Mouse (Mus musculus) heart, embryonic 15.5 days (tissue): ENCODE results near the gene Pkn3. TPM values are rescaled to one million over a fixed set of nuclear protein-coding genes. Genes with fewer than 3 reads are reported as not detected.

Experiments used
- ATAC-seq: fragments of 200-750 bp; cut with Nextera tagmentation; replicated peaks from 2 replicates; pipeline ENCODE4 v1.8.0; 2017; ENCODE audit warnings: low read depth, moderate TSS enrichment; ENCODE audit not compliant: insufficient number of reproducible peaks, insufficient read depth, low FRiP score
- H3K27ac ChIP-seq: fragments of 300-500 bp; sonication (generic); 2 replicates; pipeline ENCODE4 v1.5.1; 2015; ENCODE audit warnings: mild to moderate bottlenecking, inconsistent platforms
- H3K27me3 ChIP-seq: fragments of 300-500 bp; sonication (generic); 2 replicates; pipeline ENCODE4 v1.6.1; 2015; ENCODE audit warnings: inconsistent platforms
- H3K36me3 ChIP-seq: fragments of 300-500 bp; sonication (generic); 2 replicates; pipeline ENCODE4 v1.6.1; 2015; ENCODE audit warnings: mild to moderate bottlenecking, inconsistent platforms
- H3K4me1 ChIP-seq: fragments of 300-500 bp; sonication (generic); replicated peaks from 2 replicates; pipeline ENCODE4 v1.6.1; 2015; ENCODE audit warnings: inconsistent platforms
- H3K4me2 ChIP-seq: fragments of 300-500 bp; sonication (generic); 2 replicates; pipeline ENCODE4 v1.6.1; 2015; ENCODE audit warnings: inconsistent platforms, mild to moderate bottlenecking, moderate library complexity
- H3K4me3 ChIP-seq: fragments of 300-500 bp; sonication (generic); 2 replicates; pipeline ENCODE4 v1.5.1; 2015; ENCODE audit warnings: mild to moderate bottlenecking, inconsistent platforms
- H3K9ac ChIP-seq: fragments of 300-500 bp; sonication (generic); 2 replicates; pipeline ENCODE4 v1.6.1; 2015; ENCODE audit warnings: mild to moderate bottlenecking, inconsistent platforms
- H3K9me3 ChIP-seq: fragments of 300-500 bp; sonication (generic); replicated peaks from 2 replicates; pipeline ENCODE4 v1.6.1; 2016; ENCODE audit warnings: inconsistent platforms
- WGBS: fragments of 180-500 bp; shearing (Covaris S2); methylation state at CpG from one replicate; pipeline ENCODE4 v1.1.7; 2015; ENCODE audit warnings: mixed read lengths; 5-methylcytosine and 5-hydroxymethylcytosine counted together
- polyA plus RNA-seq: library from polyadenylated mRNA; unstranded; fragments of >200 nt; fragmentation: Nextera tagmentation; extraction: Ambion mirVana; gene quantifications from 2 replicates; pipeline ENCODE4 v1.2.1, GENCODE M21; 2015

Pkn3 gene
- polyA plus RNA-seq, 1 experiment from 2014 or later, result 11.0 TPM

GRCm38 (mm10) chr2:30107646-30108045 lies 30.2 kb downstream of the Pkn3 start:
- Histone ChIP-seq H3K9ac (no peak overlapping the region), H3K4me1 (0 out of 2 replicates have a peak, but pooled peaks cover 4% of the 10 kb centered on the region), H3K4me2 (no peak overlapping the region), H3K27ac (no peak overlapping the region), H3K27me3 (no peaks in the 10 kb centered on the region), H3K4me3 (no peak overlapping the region), H3K36me3 (peaks cover 69% of the 10 kb centered on the region), H3K9me3 (no peaks in the 10 kb centered on the region)
- ATAC-seq, result no peak
- 90% methylated on average over 5 of the region's 5 CpGs for WGBS

- no peak overlapping the region for H3K27ac ChIP-seq
- H3K36me3 ChIP-seq, result peaks cover 67% of the 10 kb centered on the region
- no peak overlapping the region for H3K4me2 ChIP-seq
- no peaks in the 10 kb centered on the region for H3K27me3 ChIP-seq
- WGBS, result 75% methylated on average over 4 of the region's 4 CpGs
- no peaks in the 10 kb centered on the region for H3K9me3 ChIP-seq
- ATAC-seq, result no peak
- H3K4me1 ChIP-seq, result 0 out of 2 replicates have a peak, but pooled peaks cover 4% of the 10 kb centered on the region
- no peak overlapping the region for H3K9ac ChIP-seq
- no peak overlapping the region for H3K4me3 ChIP-seq
Observed at GRCm38 (mm10) chr2:30108260-30108659, 30.8 kb downstream of the Pkn3 start.

- Histone ChIP-seq H3K4me3 (no peak overlapping the region), H3K27ac (no peak overlapping the region), H3K4me2 (no peak overlapping the region), H3K9ac (no peak overlapping the region), H3K27me3 (no peaks in the 10 kb centered on the region), H3K9me3 (no peaks in the 10 kb centered on the region), H3K36me3 (peaks cover 48% of the 10 kb centered on the region), H3K4me1 (0 out of 2 replicates have a peak, but pooled peaks cover 4% of the 10 kb centered on the region)
- WGBS, result 89% methylated on average over 2 of the region's 2 CpGs
- no peak for ATAC-seq
Observed at GRCm38 (mm10) chr2:30111500-30111899, 34.0 kb downstream of the Pkn3 start.

GRCm38 (mm10) chr2:30112564-30112963 lies 35.1 kb downstream of the Pkn3 start:
- H3K36me3 ChIP-seq, result peaks cover 42% of the 10 kb centered on the region
- ATAC-seq, result 0 out of 2 replicates have a peak, but pooled peaks have one; percentile 26
- 80% methylated on average over 5 of the region's 5 CpGs for WGBS

GRCm38 (mm10) chr2:30119641-30120051 lies 42.2 kb downstream of the Pkn3 start:
- WGBS, result 47% methylated on average over 6 of the region's 6 CpGs
- ATAC-seq, result no peak

More at GRCm38 (mm10) chr2:30112564-30112963, 35.1 kb downstream of the Pkn3 start:
- Histone ChIP-seq H3K4me2 (no peak overlapping the region), H3K4me3 (no peak overlapping the region), H3K27ac (no peak overlapping the region), H3K9me3 (no peaks in the 10 kb centered on the region), H3K4me1 (0 out of 2 replicates have a peak, but pooled peaks cover 4% of the 10 kb centered on the region), H3K9ac (no peak overlapping the region), H3K27me3 (no peaks in the 10 kb centered on the region)

GRCm38 (mm10) chr2:30120269-30120668 lies 42.8 kb downstream of the Pkn3 start:
- Histone ChIP-seq H3K9me3 (no peaks in the 10 kb centered on the region), H3K36me3 (no peaks in the 10 kb centered on the region), H3K4me1 (peaks cover 16% of the 10 kb centered on the region), H3K4me3 (no peak overlapping the region), H3K9ac (no peak overlapping the region), H3K4me2 (no peak overlapping the region), H3K27ac (no peak overlapping the region), H3K27me3 (no peaks in the 10 kb centered on the region)
- no peak for ATAC-seq
- 81% methylated on average over 4 of the region's 4 CpGs for WGBS

More at GRCm38 (mm10) chr2:30119641-30120051, 42.2 kb downstream of the Pkn3 start:
- Histone ChIP-seq H3K27ac (no peak overlapping the region), H3K36me3 (no peaks in the 10 kb centered on the region), H3K9ac (no peak overlapping the region), H3K4me3 (no peak overlapping the region), H3K4me1 (peaks cover 10% of the 10 kb centered on the region), H3K4me2 (no peak overlapping the region), H3K27me3 (no peaks in the 10 kb centered on the region), H3K9me3 (no peaks in the 10 kb centered on the region)

- Histone ChIP-seq H3K36me3 (no peaks in the 10 kb centered on the region), H3K9ac (no peak overlapping the region), H3K9me3 (no peaks in the 10 kb centered on the region), H3K4me1 (peaks cover 16% of the 10 kb centered on the region), H3K27me3 (no peaks in the 10 kb centered on the region), H3K27ac (no peak overlapping the region), H3K4me2 (no peak overlapping the region; the same call in 1 of the 2 replicates), H3K4me3 (no peak overlapping the region)
- 79% methylated on average over 5 of the region's 5 CpGs for WGBS
- no peak for ATAC-seq
Observed at GRCm38 (mm10) chr2:30122766-30123165, 45.3 kb downstream of the Pkn3 start.

GRCm38 (mm10) chr2:30123729-30124471 lies 46.4 kb downstream of the Pkn3 start:
- Histone ChIP-seq H3K4me2 (peak overlapping the region; percentile 87), H3K27ac (peak overlapping the region; percentile 90), H3K9me3 (no peaks in the 10 kb centered on the region), H3K27me3 (no peaks in the 10 kb centered on the region), H3K4me1 (peaks cover 16% of the 10 kb centered on the region), H3K9ac (peak overlapping the region; percentile 95), H3K36me3 (no peaks in the 10 kb centered on the region), H3K4me3 (peak overlapping the region; percentile 93)
- under 1% methylated on average over 44 of the region's 44 CpGs for WGBS
- ATAC-seq, result peak; percentile 58

- WGBS, result 9% methylated on average over 31 of the region's 31 CpGs
- Histone ChIP-seq H3K9ac (peak within 1 kb of the TSS; percentile 95), H3K4me3 (peak within 1 kb of the TSS; percentile 93), H3K27ac (peak within 1 kb of the TSS; percentile 90), H3K4me2 (peak within 1 kb of the TSS; percentile 87), H3K36me3 (no peaks in the 10 kb centered on the region), H3K9me3 (no peaks in the 10 kb centered on the region), H3K4me1 (peaks cover 16% of the 10 kb centered on the region), H3K27me3 (no peaks in the 10 kb centered on the region)
- peak; percentile 96 for ATAC-seq
Observed at GRCm38 (mm10) chr2:30124472-30125274, 47.2 kb downstream of the Pkn3 start, which contains the start of gene Zer1. Zer1 (minus strand) TSS chr2:30124585.

- Histone ChIP-seq H3K36me3 (no peaks in the 10 kb centered on the region), H3K9me3 (no peaks in the 10 kb centered on the region), H3K27me3 (no peaks in the 10 kb centered on the region), H3K27ac (no peak overlapping the region), H3K4me1 (peaks cover 17% of the 10 kb centered on the region), H3K4me3 (no peak overlapping the region), H3K4me2 (no peak overlapping the region), H3K9ac (no peak overlapping the region)
- no peak for ATAC-seq
- WGBS, result 29% methylated on average over 2 of the region's 2 CpGs
Observed at GRCm38 (mm10) chr2:30128789-30129188, 51.3 kb downstream of the Pkn3 start.

- Histone ChIP-seq H3K27me3 (no peaks in the 10 kb centered on the region), H3K4me1 (peaks cover 22% of the 10 kb centered on the region), H3K9ac (no peak overlapping the region), H3K4me3 (no peak overlapping the region), H3K36me3 (no peaks in the 10 kb centered on the region), H3K9me3 (no peaks in the 10 kb centered on the region), H3K4me2 (no peak overlapping the region), H3K27ac (no peak overlapping the region)
- no peak for ATAC-seq
- WGBS, result 76% methylated on average over 4 of the region's 4 CpGs
Observed at GRCm38 (mm10) chr2:30130156-30130555, 52.7 kb downstream of the Pkn3 start.
